Mouse (Mus musculus) left cerebral cortex, adult 2 months (tissue): ENCODE data around the gene Endov. TPM values are rescaled to one million over a fixed set of nuclear protein-coding genes. Genes with fewer than 3 reads are reported as not detected.

Experiments
- DNase-seq, 2 experiments: peaks; one replicate each; pipeline ENCODE4 v3.0.0; 2021 to 2022; ENCODE audit warnings: low spot score in 2 of 2, mixed read lengths in 1 of 2; ENCODE audit errors: extremely low spot score in 1 of 2
- H3K27ac ChIP-seq: fragments of 200-600 bp; 2 replicates; pipeline ENCODE4 v1.8.1; 2022
- H3K4me3 ChIP-seq: fragments of 200-600 bp; 2 replicates; pipeline ENCODE4 v1.8.1; 2022
- CTCF ChIP-seq: fragments of 200-600 bp; IDR thresholded peaks from 2 replicates; pipeline ENCODE4 v1.8.1; 2022; ENCODE audit warnings: antibody characterized with exemption, mild to moderate bottlenecking, moderate library complexity
- intact Hi-C: fragments of 180-260 bp; cut with DNase I; formaldehyde crosslinking; loops from one replicate; pipeline ENCODE4 v1.15.1; 2025
- total RNA-seq, 2 experiments: library from RNA; stranded (reverse); gene quantifications; 2 replicates each; pipeline ENCODE4 v1.2.3; 2021

The Endov gene
- total RNA-seq, 2 experiments from 2014 or later: 31.3 to 35.3 TPM

GRCm38 (mm10) chr11:119540560-119540959 lies 49.4 kb downstream of the Endov start:
- no peak for DNase-seq
- no peak for TF ChIP-seq CTCF
- H3K4me3 ChIP-seq: no peak overlapping the region
- peak overlapping the region; percentile 28; the same call in 1 of the 2 replicates for H3K27ac ChIP-seq
- intact Hi-C loops: no loop called here

GRCm38 (mm10) chr11:119541082-119541481 lies 49.9 kb downstream of the Endov start:
- no peak overlapping the region for H3K4me3 ChIP-seq
- intact Hi-C loops: no loop called here
- H3K27ac ChIP-seq: peak overlapping the region; percentile 28; the same call in 1 of the 2 replicates
- no peak for TF ChIP-seq CTCF
- no peak for DNase-seq

- intact Hi-C loops: no loop called here
- Histone ChIP-seq H3K27ac (no peak overlapping the region), H3K4me3 (no peak overlapping the region)
- TF ChIP-seq CTCF: no peak; the same call in 1 of the 2 replicates
- no peak for DNase-seq
Measured at GRCm38 (mm10) chr11:119542371-119542770, 51.2 kb downstream of the Endov start.

- intact Hi-C loops: no loop called here
- DNase-seq: no peak
- Histone ChIP-seq H3K4me3 (peak overlapping the region; percentile 93), H3K27ac (no peak overlapping the region)
- TF ChIP-seq CTCF: no peak
Measured at GRCm38 (mm10) chr11:119542886-119543285, 51.7 kb downstream of the Endov start.

- H3K4me3 ChIP-seq: peak overlapping the region; percentile 93
- H3K27ac ChIP-seq: peak overlapping the region; percentile 89
- no peak for DNase-seq
Measured at GRCm38 (mm10) chr11:119543816-119544517, 52.8 kb downstream of the Endov start.

GRCm38 (mm10) chr11:119544518-119545105 lies 53.5 kb downstream of the Endov start:
- no peak for DNase-seq
- H3K4me3 ChIP-seq: peak overlapping the region; percentile 93
- peak overlapping the region; percentile 89 for H3K27ac ChIP-seq
- intact Hi-C loops: loop anchor here (5.0 kb wide), 3 partner anchors 58 to 363 kb away; partner anchors contain the start of gene Rptor
- TF ChIP-seq CTCF: no peak

More at GRCm38 (mm10) chr11:119543816-119544517, 52.8 kb downstream of the Endov start:
- no peak for TF ChIP-seq CTCF
- intact Hi-C loops: no loop called here

- Histone ChIP-seq H3K4me3 (peak overlapping the region; percentile 93), H3K27ac (peak overlapping the region; percentile 89)
- no peak for DNase-seq
- intact Hi-C loops: loop anchor here (5.0 kb wide), 3 partner anchors 57 to 362 kb away; partner anchors contain the start of gene Rptor
- TF ChIP-seq CTCF: no peak
Measured at GRCm38 (mm10) chr11:119545281-119545680, 54.1 kb downstream of the Endov start.

- H3K27ac ChIP-seq: peak overlapping the region; percentile 89
- intact Hi-C loops: loop anchor here (2.0 to 5.0 kb wide), 4 partner anchors 31 to 361 kb away; partner anchors contain the start of gene Rptor
- TF ChIP-seq CTCF: no peak; the same call in none of the 2 replicates
- DNase-seq: no peak
- H3K4me3 ChIP-seq: peak overlapping the region; percentile 93
Measured at GRCm38 (mm10) chr11:119545741-119546495, 54.8 kb downstream of the Endov start.

GRCm38 (mm10) chr11:119546496-119547182 lies 55.5 kb downstream of the Endov start:
- H3K4me3 ChIP-seq: peak overlapping the region; percentile 93
- H3K27ac ChIP-seq: peak overlapping the region; percentile 89
- DNase-seq: no peak
- intact Hi-C loops: loop anchor here (2.0 to 5.0 kb wide), 4 partner anchors 32 to 361 kb away; partner anchors contain the start of gene Rptor
- no peak for TF ChIP-seq CTCF

- intact Hi-C loops: loop anchor here (2.0 to 5.0 kb wide), 4 partner anchors 33 to 360 kb away; partner anchors contain the start of gene Rptor
- peak within 1 kb of the TSS; percentile 93 for H3K4me3 ChIP-seq
- no peak for TF ChIP-seq CTCF
- peak; percentile 81 to 86 for DNase-seq
- peak within 1 kb of the TSS; percentile 89 for H3K27ac ChIP-seq
Measured at GRCm38 (mm10) chr11:119547183-119547921, 56.2 kb downstream of the Endov start, which contains the start of gene Nptx1. TSS of gene Nptx1 (minus strand) at chr11:119547753.
